Comparison of ENCODE assay signal across 9 mouse cellular contexts in the genomic region with DNA sequence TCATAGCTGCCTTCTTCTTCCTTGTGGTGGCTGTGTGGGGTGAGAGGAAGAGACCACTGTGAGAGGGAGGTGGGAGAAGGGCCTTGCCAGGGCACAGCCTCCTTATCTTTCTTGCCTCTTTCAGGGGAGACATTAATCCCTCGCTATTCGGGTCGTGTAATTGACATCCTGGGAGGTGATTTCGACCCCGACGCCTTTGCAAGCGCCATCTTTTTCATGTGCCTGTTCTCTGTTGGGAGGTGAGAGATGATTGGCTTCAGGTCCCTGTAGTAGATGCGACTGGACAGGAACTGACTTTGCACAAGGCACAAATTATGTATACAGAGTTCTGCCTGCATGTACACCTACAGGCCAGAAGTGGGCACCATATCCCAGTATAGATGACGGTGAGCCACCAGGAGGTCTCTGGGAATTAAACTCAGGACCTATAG. TPM values are rescaled to one million over a fixed set of nuclear protein-coding genes. Genes with fewer than 3 reads are reported as not detected.
DNase-seq lines count a peak whose midpoint lies in the region; ATAC-seq and TF ChIP-seq lines count a peak whose summit lies in the region.
"Had no signal": no experiment of that assay in that cellular context is flagged by ENCODE, and none has a peak within 500 bp of the region (broad histone marks: within the 10 kb centered on the region; RNA-seq: fewer than 3 reads in every experiment).

No protein-coding gene starts in this region.

- H3K27me3 ChIP-seq in heart, adult 2 months (ENCODE audit: control insufficient read depth, insufficient read depth, low read length) = no peaks in the 10 kb centered on the region
- H3K27me3 ChIP-seq in limb, embryonic 10.5 days (ENCODE audit: low read depth, poor library complexity, severe bottlenecking) = peaks cover 89% of the 10 kb centered on the region

- peak overlapping the region; percentile 98 for H3K27ac ChIP-seq in heart, adult 2 months
- H3K27ac ChIP-seq in limb, embryonic 10.5 days = no peak overlapping the region
- H3K27ac ChIP-seq: hindbrain, embryonic 15.5 days had no signal

- peak; percentile 86 for TF ChIP-seq CTCF in heart, adult 2 months (IDR thresholded peaks at IDR 0.05)

- H3K36me3 ChIP-seq in heart, adult 2 months (ENCODE audit: control insufficient read depth, insufficient read depth, low read length) = peaks cover 5% of the 10 kb centered on the region; the same call in 1 of the 2 replicates
- H3K36me3 ChIP-seq in limb, embryonic 10.5 days = no peaks in the 10 kb centered on the region
- H3K36me3 ChIP-seq: hindbrain, embryonic 15.5 days had no signal

- peaks cover 2% of the 10 kb centered on the region for H3K4me1 ChIP-seq in heart, adult 2 months (ENCODE audit: control insufficient read depth, insufficient read depth, low read length)
- peaks cover 15% of the 10 kb centered on the region for H3K4me1 ChIP-seq in limb, embryonic 10.5 days

- no peak for TF ChIP-seq EP300 in heart, adult 2 months (IDR thresholded peaks at IDR 0.05; ENCODE audit: insufficient read depth, low read depth, low read length)

- no peak for TF ChIP-seq POLR2A in heart, adult 2 months (IDR thresholded peaks at IDR 0.05; ENCODE audit: insufficient read depth, low read depth, low read length)

- H3K9me3 ChIP-seq in limb, embryonic 10.5 days (replicated peaks) = 0 out of 2 replicates have a peak, but pooled peaks cover 3% of the 10 kb centered on the region
- H3K9me3 ChIP-seq: hindbrain, embryonic 15.5 days had no signal

- intact Hi-C loops in heart, adult 2 months (cut with DNase I) = loop anchor here (1.0 kb wide), 1 partner anchor 30 kb away; no protein-coding TSS in a partner anchor

- peak; percentile 65 for ATAC-seq in monocyte, adult 5-6 weeks (replicated peaks; ENCODE audit: insufficient number of reproducible peaks, low FRiP score, low TSS enrichment, poor library complexity, severe bottlenecking)

- H3K79me2 ChIP-seq in heart, adult 2 months (replicated peaks; ENCODE audit: control insufficient read depth, insufficient read depth, low read length) = no peaks in the 10 kb centered on the region

- 23% methylated on average over 9 of the region's 9 CpGs for WGBS in heart, adult 2 months
- whole genome bisulfite sequencing in limb, embryonic 10.5 days = 22% methylated on average over 9 of the region's 9 CpGs

- peak; percentile 5 for DNase-seq in layer of hippocampus, adult 9-11 months
- DNase-seq in layer of hippocampus, adult 9-10 months (ENCODE audit: low spot score) = no peak
- peak; percentile 62 for DNase-seq in T-cell, adult 2 months (ENCODE audit: low spot score)
- DNase-seq in heart, adult 2 months = peak in 1 of 2 experiments; percentile 45
- no peak for DNase-seq in limb, embryonic 10.5 days (ENCODE audit: low spot score)
- DNase-seq in ovary, postnatal 10 days (ENCODE audit: low spot score) = no peak
- DNase-seq in layer of hippocampus, postnatal 10 days (ENCODE audit: low spot score in 2 of 2) = no peak

- H3K9ac ChIP-seq in heart, adult 2 months (ENCODE audit: low read depth, low read length) = peak overlapping the region; percentile 54
- H3K9ac ChIP-seq: hindbrain, embryonic 15.5 days had no signal

- H3K4me3 ChIP-seq in heart, adult 2 months = peak overlapping the region; percentile 65; the same call in 1 of the 2 replicates
- peak overlapping the region; percentile 72 for H3K4me3 ChIP-seq in limb, embryonic 10.5 days

RNA-seq across cellular contexts. Expression of a gene that starts 2.4 kb away (rescaled TPM):
- 10 to 100 TPM; 26.1 to 31.2 TPM for total RNA-seq in heart, adult 2 months (2021)
- polyA plus RNA-seq in heart, adult 2 months (2012; rRNA removed) = 25.0 and 26.5 TPM in 2 replicates
- polyA plus RNA-seq in limb, embryonic 10.5 days (2016; fragmentation: Nextera tagmentation; extraction: Ambion mirVana) = 0.49 and 0.61 TPM in 2 replicates
- total RNA-seq in monocyte, adult 5-6 weeks (2017) = 87.6 to 119 TPM (median 96.6 TPM) in 3 replicates
- 1 to 10 TPM; 4.8 to 6.3 TPM for total RNA-seq in layer of hippocampus, postnatal 10 days (2021)

RNA-seq across cellular contexts. Expression of a gene that starts 8.2 kb away (rescaled TPM):
- total RNA-seq in heart, adult 2 months (2021) = 10 to 100 TPM; 12.3 to 18.9 TPM
- 33.5 and 44.2 TPM in 2 replicates for polyA plus RNA-seq in heart, adult 2 months (2012; rRNA removed)
- 0.74 and 0.87 TPM in 2 replicates for polyA plus RNA-seq in limb, embryonic 10.5 days (2016; fragmentation: Nextera tagmentation; extraction: Ambion mirVana)
- 387 to 472 TPM (median 466 TPM) in 3 replicates for total RNA-seq in monocyte, adult 5-6 weeks (2017)
- 1 to 10 TPM; 2.3 to 4.4 TPM for total RNA-seq in layer of hippocampus, postnatal 10 days (2021)

RNA-seq across cellular contexts. Expression of a gene that starts 18.2 kb away (rescaled TPM):
- 10 to 100 TPM in 1 of 2 experiments, 1 to 10 TPM in 1; 6.9 to 13.5 TPM for total RNA-seq in heart, adult 2 months (2021)
- polyA plus RNA-seq in heart, adult 2 months (2012; rRNA removed) = 16.0 and 20.5 TPM in 2 replicates
- polyA plus RNA-seq in limb, embryonic 10.5 days (2016; fragmentation: Nextera tagmentation; extraction: Ambion mirVana) = 0.78 and 1.1 TPM in 2 replicates
- total RNA-seq in monocyte, adult 5-6 weeks (2017) = 119 to 198 TPM (median 134 TPM) in 3 replicates
- 1 to 10 TPM; 1.4 to 1.9 TPM for total RNA-seq in layer of hippocampus, postnatal 10 days (2021)

RNA-seq across cellular contexts. Expression of a gene that starts 18.4 kb away (rescaled TPM):
- total RNA-seq in heart, adult 2 months (2021) = 1 to 10 TPM; 3.4 to 7.2 TPM
- polyA plus RNA-seq in heart, adult 2 months (2012; rRNA removed) = 10.9 and 11.7 TPM in 2 replicates
- 1.6 and 3.2 TPM in 2 replicates for polyA plus RNA-seq in limb, embryonic 10.5 days (2016; fragmentation: Nextera tagmentation; extraction: Ambion mirVana)
- total RNA-seq in monocyte, adult 5-6 weeks (2017) = 145 to 195 TPM (median 175 TPM) in 3 replicates
- total RNA-seq in layer of hippocampus, postnatal 10 days (2021) = 1 to 10 TPM; 5.1 to 5.2 TPM

RNA-seq across cellular contexts. Expression of a gene that starts 32.9 kb away (rescaled TPM):
- 1 to 10 TPM in 1 of 2 experiments, under 1 TPM in 1; 0.55 to 1.0 TPM for total RNA-seq in heart, adult 2 months (2021)
- polyA plus RNA-seq in heart, adult 2 months (2012; rRNA removed) = 3.5 and 6.2 TPM in 2 replicates
- not detected in 2 replicates for polyA plus RNA-seq in limb, embryonic 10.5 days (2016; fragmentation: Nextera tagmentation; extraction: Ambion mirVana)
- 59.1 to 84.6 TPM (median 63.2 TPM) in 3 replicates for total RNA-seq in monocyte, adult 5-6 weeks (2017)
- under 1 TPM; 0.18 to 0.33 TPM for total RNA-seq in layer of hippocampus, postnatal 10 days (2021)

Comparison
In these comparisons a context has a peak if more than half of its experiments do, and no peak if none do; other contexts are left out.
1. DNase-seq: peak in layer of hippocampus, adult 9-11 months (single experiment) and T-cell, adult 2 months (single experiment); none in layer of hippocampus, adult 9-10 months (single experiment), limb, embryonic 10.5 days (single experiment), ovary, postnatal 10 days (single experiment) and layer of hippocampus, postnatal 10 days (0 of 2).
2. RNA of a gene that starts 8.2 kb away (total RNA-seq): 387 to 472 TPM in monocyte, adult 5-6 weeks; 12.3 to 18.9 TPM in heart, adult 2 months and 2.3 to 4.4 TPM in layer of hippocampus, postnatal 10 days; every median in the first group is over 10 times any median in the second.